Mouse (Mus musculus) layer of hippocampus, adult 9-10 months (tissue): ENCODE results near the gene 9930021J03Rik.

Experiments
- DNase-seq: peaks from one replicate; pipeline ENCODE4 v3.0.0; 2022; ENCODE audit warnings: low spot score

Gene 9930021J03Rik

GRCm38 (mm10) chr19:29805917-29806785 is at the start of gene 9930021J03Rik:
9930021J03Rik (minus strand) TSS chr19:29805989.
- peak; percentile 90 for DNase-seq

- no peak for DNase-seq
Measured at GRCm38 (mm10) chr19:29853711-29854110, 47.9 kb upstream of the 9930021J03Rik start.

DNA sequence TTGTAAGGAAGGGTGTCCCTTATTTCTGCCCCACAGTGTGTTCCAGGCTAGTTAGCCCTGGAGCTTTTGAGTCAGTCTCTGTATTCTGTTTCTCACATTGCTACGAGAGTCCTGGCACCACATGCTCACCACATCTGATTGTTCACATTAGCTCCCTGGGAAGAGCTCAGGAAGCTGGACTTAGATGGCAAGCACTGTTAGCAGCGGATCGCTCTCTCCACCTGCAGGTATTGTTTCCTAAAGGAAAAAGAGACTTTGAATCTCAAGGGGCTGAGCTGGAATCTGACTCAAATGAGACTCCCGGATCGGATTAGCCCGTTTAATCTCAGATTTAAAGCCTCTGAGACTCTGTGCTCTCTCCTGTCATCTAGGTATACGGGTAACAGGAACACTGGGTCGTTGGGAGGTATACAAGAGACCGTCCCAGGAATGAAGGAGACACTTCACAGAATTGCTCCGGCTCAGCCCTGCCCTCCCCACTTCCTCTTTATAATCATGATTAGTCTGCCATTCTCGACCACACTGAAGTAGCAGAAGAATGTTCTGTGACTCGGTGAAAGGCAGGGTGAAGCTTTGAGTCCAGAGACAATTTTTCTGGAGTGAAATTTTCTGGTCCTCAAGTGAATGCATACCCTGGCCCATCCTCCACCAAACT is 45.4 kb upstream of the 9930021J03Rik start:
- no peak for DNase-seq

DNA sequence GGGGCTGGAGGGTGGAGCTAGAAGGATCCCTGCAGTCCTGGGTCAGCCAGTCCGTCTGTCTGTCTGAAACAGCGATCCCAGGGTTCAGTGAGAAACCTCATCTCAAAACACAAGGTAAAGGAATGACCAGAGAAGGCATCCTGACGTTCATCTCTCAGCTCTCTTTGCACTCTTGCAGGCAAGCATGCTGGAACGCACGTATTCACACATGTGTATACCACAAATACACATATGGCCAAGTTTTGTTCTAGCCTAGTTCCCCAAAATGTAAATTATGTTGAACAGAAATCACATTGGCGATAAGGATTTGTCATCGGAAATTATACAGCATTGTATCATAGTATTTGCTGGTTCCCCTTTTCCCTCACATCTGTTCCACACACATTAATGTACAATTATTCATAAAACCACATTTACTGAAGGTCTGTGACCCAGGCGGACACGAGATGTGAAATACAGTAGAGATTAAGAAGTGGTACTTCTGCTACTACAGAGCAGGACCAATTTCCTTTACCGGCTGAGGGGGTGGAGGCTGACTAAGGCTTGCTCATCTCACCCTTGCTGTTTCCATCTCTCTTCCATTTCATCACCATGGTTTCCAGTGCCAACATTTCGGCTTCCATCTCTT is 44.2 kb upstream of the 9930021J03Rik start:
- no peak for DNase-seq

DNA sequence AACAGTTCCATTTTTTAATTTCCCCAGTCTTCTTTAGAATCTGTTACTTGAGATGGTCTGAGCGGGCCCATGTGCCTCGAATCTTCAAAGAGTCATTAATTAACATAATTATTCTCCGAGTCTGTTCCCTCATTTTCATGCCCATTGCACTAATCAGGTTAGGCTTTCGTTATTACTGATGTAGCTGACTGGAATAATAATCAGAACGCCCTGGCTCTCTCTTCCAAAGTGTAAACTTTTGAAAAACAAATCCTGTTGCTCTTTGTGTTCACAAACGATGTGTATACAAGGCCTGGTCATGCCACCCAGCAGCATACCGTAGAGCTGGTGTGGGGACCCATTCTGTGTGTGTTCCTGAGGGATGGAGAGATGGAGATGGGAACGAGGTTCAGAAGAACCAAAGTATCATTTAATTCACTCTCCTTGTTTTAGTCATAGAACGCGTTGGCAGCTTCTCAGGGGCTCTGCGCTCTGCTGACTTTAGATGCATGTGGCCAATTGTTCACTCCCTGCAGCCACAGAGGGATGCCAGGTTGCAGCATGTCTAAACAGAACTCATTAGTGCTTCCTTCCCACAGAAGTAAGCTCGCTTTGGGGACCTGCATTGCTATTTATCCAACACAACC is 38.4 kb upstream of the 9930021J03Rik start:
- DNase-seq, result no peak

DNA sequence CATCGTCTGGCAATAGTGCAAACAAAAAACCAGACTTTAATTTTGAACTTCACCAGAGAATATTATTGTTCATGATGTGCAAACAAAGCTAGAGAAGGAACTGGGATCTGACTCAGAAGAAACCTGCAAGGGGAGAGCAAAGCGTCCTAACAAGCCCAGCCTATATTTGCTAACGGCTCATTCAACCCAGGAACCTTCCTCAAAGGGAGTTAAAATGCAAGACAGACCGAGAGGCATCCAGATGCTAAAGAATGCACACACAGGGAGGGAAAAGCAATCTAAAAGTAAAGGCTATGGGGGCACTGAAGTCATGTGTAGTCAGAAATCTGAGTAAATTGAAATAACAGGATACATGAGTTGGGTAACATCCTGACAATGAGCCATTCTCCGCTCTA is 37.8 kb upstream of the 9930021J03Rik start:
- DNase-seq, result no peak

DNA sequence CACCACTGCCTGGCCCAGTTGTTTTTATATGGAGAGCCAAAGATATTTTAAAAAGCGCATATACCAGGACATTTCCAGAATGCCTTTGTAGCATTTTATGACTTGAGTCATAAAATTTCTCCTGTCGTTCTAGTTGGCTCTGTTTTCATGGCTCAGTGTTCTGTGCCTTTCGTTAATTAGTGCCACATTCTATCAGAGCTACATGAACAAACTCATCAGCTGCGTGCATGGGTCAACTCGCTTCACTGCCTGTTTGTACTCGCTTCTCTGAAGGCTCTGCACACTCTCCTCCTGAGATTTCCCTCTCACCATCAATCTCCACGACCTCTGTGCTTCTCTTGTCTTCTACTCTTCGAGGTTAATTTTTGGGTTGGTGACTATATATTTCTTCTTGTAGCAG is 37.2 kb upstream of the 9930021J03Rik start:
- no peak for DNase-seq

GRCm38 (mm10) chr19:29840642-29841041 is 34.9 kb upstream of the 9930021J03Rik start:
- no peak for DNase-seq

DNA sequence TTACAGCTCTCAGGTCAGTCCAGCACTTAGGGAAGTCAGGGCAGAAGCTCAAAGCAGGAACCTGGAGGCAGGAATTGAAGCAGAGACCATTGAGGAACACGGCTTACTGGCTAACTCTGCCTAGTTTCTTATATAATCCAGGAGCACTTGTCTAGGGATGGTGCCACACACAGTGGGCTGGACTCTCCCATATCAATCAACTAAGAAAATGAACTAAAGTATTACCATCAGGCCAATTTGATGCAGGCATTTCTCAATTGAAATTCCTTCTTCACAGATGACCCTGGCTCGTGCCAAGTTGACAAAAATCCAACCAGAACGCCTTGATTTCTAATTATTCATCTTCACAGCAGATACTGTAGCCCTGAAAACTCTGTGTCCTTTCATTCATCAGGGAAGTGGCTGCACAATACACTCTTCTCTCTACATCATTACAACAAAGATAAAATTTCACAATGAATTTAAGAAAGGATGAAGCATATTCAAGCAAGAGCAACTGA is 32.9 kb upstream of the 9930021J03Rik start:
- DNase-seq, result no peak

GRCm38 (mm10) chr19:29838171-29838570 is 32.4 kb upstream of the 9930021J03Rik start:
- no peak for DNase-seq

- no peak for DNase-seq
Measured at GRCm38 (mm10) chr19:29835364-29836034, 29.7 kb upstream of the 9930021J03Rik start.

DNA sequence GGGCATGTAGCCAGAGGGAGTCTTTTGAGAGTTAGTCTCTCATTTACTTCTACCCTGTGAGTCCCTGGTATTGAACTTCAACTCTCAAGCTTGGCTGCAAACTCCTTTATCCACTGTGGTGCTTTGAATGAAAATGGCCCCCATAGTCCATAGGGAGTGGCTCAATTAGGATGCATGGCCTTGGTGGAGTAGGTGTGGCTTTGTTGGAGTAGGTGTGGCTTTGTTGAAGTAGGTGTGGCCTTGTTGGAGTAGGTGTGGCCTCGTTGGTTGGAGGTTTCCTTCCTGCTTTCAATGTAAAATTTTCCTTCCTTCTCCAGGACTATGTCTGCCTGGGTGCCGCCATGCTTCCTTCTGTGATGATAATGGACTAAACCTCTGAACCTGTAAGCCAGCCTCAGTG is 25.1 kb upstream of the 9930021J03Rik start:
- DNase-seq, result no peak

DNA sequence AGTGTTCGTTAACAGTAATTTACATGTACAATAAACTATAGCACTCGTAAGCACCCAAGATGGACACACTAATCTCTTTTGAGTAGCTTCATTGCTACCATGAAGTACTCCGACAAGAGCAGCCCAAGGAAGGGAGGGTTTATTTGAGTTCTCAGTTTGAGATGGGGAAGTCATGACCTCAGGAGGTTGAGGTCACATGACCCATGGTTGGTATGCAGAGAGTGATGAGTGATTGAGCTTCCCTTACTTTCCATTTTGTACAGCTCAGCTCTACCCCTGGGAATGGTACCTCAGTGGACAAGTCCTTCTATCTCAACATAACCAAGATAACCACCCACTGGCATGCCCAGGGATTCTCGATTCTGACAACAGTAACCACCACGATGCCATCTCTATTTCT is 22.8 kb upstream of the 9930021J03Rik start:
- DNase-seq, result no peak

- DNase-seq, result no peak
Measured at GRCm38 (mm10) chr19:29826686-29827085, 20.9 kb upstream of the 9930021J03Rik start.

- no peak for DNase-seq
Measured at GRCm38 (mm10) chr19:29825003-29825402, 19.2 kb upstream of the 9930021J03Rik start.

DNA sequence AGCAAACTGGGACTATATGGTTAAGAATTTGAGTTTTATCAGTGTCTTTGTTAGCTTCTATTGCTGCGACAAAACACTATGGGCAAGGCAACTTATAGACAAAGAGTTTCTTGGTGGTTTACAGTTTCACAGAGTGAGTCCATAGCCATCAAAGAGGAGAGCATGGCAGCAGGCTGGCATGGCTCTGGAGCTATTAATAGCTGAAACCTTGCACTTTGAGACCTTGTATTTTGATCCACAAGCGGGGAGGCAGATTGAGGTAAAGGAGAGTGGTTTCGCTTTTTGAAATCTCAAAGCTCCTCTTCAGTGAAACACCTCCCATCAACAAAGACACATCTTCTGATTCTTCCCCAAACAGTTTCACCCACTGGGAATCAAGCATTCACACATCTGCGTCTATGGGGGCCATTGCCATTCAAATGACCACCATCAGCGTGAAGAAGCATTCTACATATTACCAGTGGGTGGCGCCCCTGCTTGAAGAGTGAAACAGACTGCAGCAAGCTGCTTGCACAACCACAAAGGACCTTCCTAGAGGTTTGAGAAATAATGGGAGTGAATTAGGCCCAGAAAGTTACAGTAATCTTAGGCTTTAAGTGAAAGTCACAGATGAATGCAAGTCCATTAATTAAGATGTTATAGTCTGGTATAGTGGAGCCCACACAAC is 18.4 kb upstream of the 9930021J03Rik start:
- DNase-seq, result no peak

GRCm38 (mm10) chr19:29823456-29824010 is 17.7 kb upstream of the 9930021J03Rik start:
- no peak for DNase-seq

DNA sequence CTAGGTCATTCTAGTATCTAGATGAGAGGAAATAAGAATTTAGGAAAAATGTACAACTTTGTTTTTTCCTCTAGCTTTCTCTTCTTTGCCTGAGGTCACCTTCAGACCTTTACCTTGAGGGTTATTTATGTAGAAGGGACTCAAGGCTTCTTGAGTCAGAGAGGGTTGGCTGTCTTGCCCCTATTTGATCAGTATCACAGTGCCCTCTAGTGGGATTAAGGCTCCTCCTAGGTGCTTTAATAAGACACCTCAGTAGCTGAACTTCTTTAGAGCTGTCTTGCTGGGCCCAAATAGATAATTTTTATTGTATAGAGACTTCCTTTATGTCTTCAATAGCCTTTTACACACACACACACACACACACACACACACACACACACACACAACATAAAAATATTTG is 15.2 kb upstream of the 9930021J03Rik start:
- DNase-seq, result no peak

DNA sequence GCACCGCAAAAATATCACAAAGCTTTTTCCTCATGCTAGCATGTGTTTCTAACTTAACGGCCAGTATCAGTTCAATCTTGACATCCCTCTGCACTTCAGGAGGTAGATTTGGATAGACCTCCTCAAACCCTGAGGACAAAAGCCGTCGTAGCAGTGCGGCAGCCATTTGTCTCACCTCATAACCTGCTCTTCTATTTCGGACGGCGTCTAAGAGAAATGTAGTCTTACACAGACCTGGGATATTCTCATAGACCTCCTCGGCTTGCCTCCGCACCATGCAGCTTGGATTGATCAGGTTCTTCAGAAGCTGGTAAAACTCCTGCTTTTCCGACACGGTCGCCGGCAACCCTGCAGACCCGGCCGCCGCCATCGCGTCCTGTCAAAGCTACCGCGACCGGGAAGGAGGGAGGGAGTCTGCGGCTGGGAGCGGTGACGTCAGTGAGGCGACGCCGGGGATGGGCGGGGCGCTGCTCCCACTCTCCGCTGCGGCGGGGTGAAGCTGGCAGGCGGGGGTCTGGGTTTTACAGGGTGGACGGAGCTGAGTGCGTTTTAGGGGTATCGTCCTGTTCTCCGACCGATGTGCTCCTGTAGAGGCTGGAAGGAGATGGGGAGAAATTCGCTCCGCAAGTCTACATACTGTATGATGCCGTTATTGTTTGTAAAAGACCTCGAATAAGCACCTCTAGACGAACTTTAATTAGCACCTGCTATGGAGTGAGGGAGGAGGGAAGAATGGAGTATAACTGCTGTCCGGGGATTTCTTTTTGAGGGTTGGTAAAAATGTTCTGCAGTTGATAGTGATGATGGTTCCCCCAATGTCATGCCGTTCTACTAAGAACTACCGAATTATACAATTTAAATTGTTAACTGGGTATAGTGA is 7.0 kb upstream of the 9930021J03Rik start, which contains the start of gene Ranbp6:
Gene Ranbp6 (minus strand): TSS at position 394 of the 880 bp plus-strand sequence.
- peak; percentile 72 for DNase-seq

DNA sequence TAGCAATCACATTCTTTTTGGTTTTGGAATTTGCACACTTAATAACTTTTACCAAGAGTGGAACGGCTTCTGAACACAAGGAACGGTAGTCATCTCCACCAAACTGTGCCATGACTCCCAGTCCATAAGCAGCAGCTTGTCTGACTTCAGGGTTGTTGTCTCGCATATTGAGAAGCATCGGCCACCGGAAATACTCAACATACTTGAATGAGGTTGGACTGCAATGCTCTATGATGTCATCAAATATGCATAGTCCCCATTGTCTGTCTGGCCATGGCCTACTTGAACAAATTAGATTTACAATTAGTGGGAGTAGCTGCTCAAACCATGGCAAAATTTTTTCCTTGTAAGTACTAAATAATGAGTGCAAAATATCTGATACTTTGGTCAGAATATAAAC is 4.2 kb upstream of the 9930021J03Rik start:
- no peak for DNase-seq
